Mouse (Mus musculus) kidney, adult 18-20 months (tissue): Measurements from ENCODE around the gene Pdgfa.

Source experiments
- DNase-seq: peaks from one replicate; pipeline ENCODE4 v3.0.0; 2021

The Pdgfa gene

DNA sequence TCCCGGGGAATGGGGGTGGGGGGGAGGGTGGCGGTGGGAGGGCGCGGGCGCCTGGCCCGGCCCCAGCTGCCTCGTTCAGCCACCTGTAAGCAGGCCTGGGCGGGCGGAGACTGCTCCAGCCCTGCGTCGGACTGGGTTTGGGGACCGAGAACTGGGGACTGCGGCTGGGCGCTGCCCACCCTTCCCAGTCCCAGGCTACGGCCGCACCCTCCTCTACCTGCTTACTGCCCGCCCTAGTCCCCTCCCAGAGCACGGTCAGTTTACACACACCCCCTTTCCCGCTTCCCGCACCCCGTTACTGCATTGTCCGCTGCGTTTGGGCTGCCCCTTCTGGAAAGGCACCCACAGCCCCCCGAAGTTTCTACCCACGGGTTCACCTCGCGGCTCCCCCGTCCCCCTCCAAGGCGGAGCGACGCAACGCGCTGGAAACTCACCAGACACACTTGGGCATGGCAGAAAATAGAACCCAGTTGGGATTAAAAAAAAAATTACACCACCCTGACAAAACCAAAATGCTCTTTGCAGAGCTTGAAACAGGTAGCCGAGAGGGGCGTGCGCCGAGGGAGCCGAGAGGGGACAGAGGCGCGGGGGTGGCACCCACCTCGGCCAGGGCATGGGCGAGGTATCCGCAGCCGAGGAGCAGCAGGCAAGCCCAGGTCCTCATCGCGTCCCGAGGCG, 2.9 kb downstream of the Pdgfa start:
- peak; percentile 52 for DNase-seq

- DNase-seq: peak; percentile 35
Observed at GRCm38 (mm10) chr5:138993371-138994107, 3.6 kb downstream of the Pdgfa start.

GRCm38 (mm10) chr5:138992611-138993370, 4.4 kb downstream of the Pdgfa start:
- DNase-seq: peak; percentile 63

GRCm38 (mm10) chr5:138991734-138992133, 5.4 kb downstream of the Pdgfa start:
- DNase-seq: no peak

- peak; percentile 51 for DNase-seq
Observed at GRCm38 (mm10) chr5:138990659-138991380, 6.3 kb downstream of the Pdgfa start.

GRCm38 (mm10) chr5:138989567-138989966, 7.6 kb downstream of the Pdgfa start:
- DNase-seq: no peak

GRCm38 (mm10) chr5:138988764-138989163, 8.4 kb downstream of the Pdgfa start:
- peak; percentile 73 for DNase-seq

- DNase-seq: no peak
Observed at GRCm38 (mm10) chr5:138987994-138988393, 9.2 kb downstream of the Pdgfa start.

DNA sequence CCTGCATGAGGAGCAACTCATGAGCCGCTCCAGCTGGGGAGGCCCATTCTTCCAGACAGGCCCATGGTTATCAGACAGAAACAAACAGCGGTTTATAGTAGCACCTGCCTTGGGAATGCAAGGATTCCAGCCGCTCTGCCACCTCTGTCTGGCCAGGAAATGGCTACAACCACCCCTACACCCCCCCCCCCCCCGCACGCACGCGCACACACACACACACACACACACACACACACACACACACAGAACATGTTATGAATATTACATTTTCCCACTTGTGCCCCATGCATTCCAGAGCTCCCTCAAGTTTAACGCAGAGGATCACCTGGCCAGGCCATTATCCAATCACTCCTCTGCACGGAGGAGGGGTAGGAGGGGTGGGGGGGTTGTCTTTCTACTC, 15.2 kb downstream of the Pdgfa start:
- DNase-seq: no peak

DNA sequence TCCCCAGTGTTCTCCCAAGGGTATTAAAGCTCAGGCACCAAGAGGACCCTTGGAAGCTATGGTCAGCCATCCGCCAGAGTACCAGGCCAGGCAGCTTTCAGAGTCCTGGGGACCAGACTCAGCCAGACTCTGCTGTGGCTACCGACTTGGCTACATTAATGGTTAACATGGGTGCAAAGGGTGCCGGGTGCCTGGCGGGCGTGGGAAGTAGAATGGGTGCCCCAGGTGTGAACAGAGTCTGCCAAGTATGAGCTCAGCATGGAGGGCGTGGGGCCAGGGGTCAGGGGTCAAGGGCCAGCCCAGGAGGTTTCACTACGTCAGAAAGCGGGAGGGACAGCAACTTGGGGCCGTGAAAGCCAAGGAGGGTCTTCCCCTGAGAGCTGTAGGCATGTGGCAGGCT, 16.6 kb downstream of the Pdgfa start:
- peak; percentile 88 for DNase-seq

- DNase-seq: no peak
Observed at GRCm38 (mm10) chr5:138979840-138980239, 17.3 kb downstream of the Pdgfa start.

GRCm38 (mm10) chr5:138977759-138978158, 19.4 kb downstream of the Pdgfa start:
- DNase-seq: no peak

- DNase-seq: no peak
Observed at GRCm38 (mm10) chr5:138974911-138975485, 22.2 kb downstream of the Pdgfa start.

DNA sequence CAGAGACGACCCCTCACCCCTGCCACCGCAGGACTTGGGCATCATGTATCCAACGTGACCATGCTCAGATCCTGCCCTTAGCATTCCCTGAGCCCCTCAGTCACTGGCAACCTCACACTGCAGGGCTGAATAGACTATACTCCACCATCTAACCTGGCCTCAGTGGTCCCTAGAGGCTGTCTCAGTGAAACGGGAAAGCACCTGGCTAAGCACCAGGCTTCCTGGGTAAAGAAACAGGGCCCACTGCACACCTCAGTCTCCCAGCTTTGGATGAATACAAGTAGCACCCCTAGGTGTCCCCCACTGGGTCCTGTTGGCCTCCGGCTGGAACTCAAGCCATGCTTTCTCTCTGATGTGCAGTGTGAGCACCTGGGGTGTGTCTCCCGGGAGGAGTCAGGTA, 23.7 kb downstream of the Pdgfa start:
- no peak for DNase-seq

DNA sequence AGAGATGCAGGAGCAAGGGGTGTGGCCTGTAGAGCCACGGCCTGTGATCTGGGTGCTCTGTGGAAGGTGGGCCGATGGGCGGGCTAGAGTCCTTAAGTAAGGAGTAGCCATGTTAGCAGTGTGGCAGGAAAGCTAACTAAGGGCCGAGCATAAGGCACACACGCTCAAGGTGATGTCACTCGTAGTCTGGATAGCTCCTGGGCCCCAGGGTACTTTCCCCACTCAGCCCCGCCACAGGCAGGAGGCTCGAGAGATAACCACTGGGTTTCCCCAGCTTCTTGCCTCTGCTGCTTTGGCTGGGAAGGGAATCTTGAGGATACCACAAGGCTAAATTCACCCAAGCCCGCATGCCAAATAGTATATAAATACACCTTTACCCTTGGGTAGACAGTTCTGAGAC, 25.8 kb downstream of the Pdgfa start:
- no peak for DNase-seq

DNA sequence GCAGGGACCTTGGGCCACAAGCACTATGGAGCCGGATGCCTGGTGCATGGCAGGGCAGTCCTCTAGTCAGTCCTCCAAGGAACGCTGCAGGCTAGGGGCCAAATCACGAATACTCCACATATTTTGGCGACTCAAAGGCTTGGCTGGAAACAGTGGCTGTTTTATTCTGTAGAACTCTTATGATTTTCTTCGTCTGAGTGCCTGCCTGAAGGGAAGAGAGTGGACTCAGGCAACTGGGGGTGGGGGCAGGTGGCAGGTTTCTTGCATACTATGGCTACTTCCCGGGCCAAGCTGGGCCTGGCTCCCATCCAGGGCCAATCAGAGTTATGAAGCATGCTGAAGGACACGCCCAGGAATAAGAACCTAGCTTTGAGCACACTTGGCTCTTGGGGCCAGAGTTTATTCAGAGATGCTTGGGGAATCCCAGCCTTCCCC, 27.1 kb downstream of the Pdgfa start:
- DNase-seq: peak; percentile 44

- DNase-seq: no peak
Observed at GRCm38 (mm10) chr5:138966033-138966724, 31.0 kb downstream of the Pdgfa start.

GRCm38 (mm10) chr5:138965590-138965989, 31.6 kb downstream of the Pdgfa start:
- DNase-seq: no peak

DNA sequence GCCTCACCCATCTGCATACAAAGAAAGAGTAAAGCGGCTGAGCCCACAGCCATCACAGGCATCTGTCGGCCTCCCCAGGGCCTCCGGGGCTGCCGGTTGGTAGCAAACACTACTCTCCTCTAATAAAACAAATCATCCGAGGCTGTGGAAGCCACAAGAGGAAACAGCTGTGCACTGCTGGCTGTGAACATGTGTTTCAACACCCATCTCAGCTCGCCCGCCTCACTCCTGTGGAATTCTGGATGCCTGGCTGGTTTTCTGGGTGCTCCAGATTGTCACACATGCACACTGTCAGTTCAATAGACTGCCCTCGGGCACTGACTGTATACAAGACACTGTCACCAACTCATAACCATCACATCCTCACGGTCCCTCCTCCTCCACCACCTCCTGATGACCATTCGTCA, 40.7 kb downstream of the Pdgfa start:
- no peak for DNase-seq

DNA sequence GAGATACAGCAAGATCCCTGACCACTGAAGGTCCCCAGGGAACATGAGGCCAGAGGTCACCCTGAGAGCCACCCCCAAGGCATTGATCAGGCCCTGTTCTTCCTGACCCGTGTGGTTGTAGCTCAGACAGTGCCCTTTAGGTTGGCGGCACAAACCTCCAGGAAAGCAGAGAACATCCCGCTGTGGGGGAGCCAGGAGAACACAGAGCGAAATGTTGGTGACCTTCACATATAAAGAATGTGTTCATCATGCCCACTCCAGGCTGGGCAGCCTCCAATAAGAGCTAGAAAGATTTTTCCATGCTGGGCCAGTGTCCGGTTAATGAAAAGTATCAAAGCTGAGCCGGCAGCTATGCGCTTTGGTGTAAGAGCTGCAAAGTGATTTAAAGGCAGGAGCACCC, 43.2 kb downstream of the Pdgfa start:
- DNase-seq: no peak

DNA sequence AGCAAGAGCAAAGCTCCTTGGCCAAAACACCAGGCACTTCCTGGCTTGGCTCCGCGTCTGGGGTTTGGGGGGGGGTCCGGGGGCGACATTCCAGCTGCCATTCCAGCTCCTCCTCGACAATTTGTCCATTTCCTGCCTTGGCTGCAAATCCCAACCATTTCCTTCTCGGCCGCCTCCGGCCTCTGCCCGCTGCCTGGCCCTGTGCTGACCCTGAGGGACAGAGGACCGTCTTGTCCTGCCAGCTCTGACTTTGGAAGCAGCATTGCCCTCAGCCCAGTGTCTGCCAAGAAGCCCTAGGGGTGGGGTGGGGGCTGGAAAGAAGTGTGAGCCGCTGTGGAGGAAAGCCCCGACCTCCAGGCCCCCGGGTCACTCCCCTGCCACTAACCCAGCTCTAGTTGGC, 44.2 kb downstream of the Pdgfa start:
- DNase-seq: peak; percentile 47

- DNase-seq: no peak
Observed at GRCm38 (mm10) chr5:138951305-138951704, 45.9 kb downstream of the Pdgfa start.
